Mouse (Mus musculus) stomach, embryonic 14.5 days (tissue): ENCODE measurements around the gene Phf7. TPM values are rescaled to one million over a fixed set of nuclear protein-coding genes. Genes with fewer than 3 reads are reported as not detected.
A peak's percentile ranks its signal among the peaks of the same experiment; 100 is the strongest.

Source experiments
- ATAC-seq: fragments of 200-750 bp; cut with Nextera tagmentation; 2 replicates; pipeline ENCODE4 v1.8.0; 2017; ENCODE audit warnings: low read depth, moderate TSS enrichment; ENCODE audit not compliant: insufficient number of reproducible peaks, insufficient read depth, low FRiP score
- H3K27ac ChIP-seq: fragments of 300-500 bp; sonication (generic); 2 replicates; pipeline ENCODE4 v1.5.1; 2014; ENCODE audit warnings: mild to moderate bottlenecking, low read length, moderate library complexity, mixed read lengths
- H3K27me3 ChIP-seq: fragments of 300-500 bp; sonication (generic); 2 replicates; pipeline ENCODE4 v1.6.1; 2014; ENCODE audit warnings: low read length, control low read depth, mixed read lengths; ENCODE audit not compliant: control insufficient read depth, insufficient read depth
- H3K36me3 ChIP-seq: fragments of 300-500 bp; sonication (generic); 2 replicates; pipeline ENCODE4 v1.6.1; 2014; ENCODE audit warnings: mild to moderate bottlenecking, control low read depth, low read length, moderate library complexity, mixed read lengths; ENCODE audit not compliant: control insufficient read depth, insufficient read depth
- H3K4me1 ChIP-seq: fragments of 300-500 bp; sonication (generic); 2 replicates; pipeline ENCODE4 v1.6.1; 2014; ENCODE audit warnings: low read length, control low read depth, mixed read lengths; ENCODE audit not compliant: control insufficient read depth, insufficient read depth
- H3K4me2 ChIP-seq: fragments of 300-500 bp; sonication (generic); replicated peaks from 2 replicates; pipeline ENCODE4 v1.6.1; 2014; ENCODE audit warnings: low read depth, low read length, control low read depth
- H3K4me3 ChIP-seq: fragments of 300-500 bp; sonication (generic); 2 replicates; pipeline ENCODE4 v1.5.1; 2014; ENCODE audit warnings: low read depth, low read length, control low read depth
- H3K9ac ChIP-seq: fragments of 300-500 bp; sonication (generic); replicated peaks from 2 replicates; pipeline ENCODE4 v1.6.1; 2014; ENCODE audit warnings: low read depth, mild to moderate bottlenecking, control low read depth, low read length, moderate library complexity, mixed read lengths
- H3K9me3 ChIP-seq: fragments of 300-500 bp; sonication (generic); 2 replicates; pipeline ENCODE4 v1.6.1; 2016; ENCODE audit warnings: low read depth, low read length, control low read depth; ENCODE audit not compliant: control insufficient read depth
- WGBS: fragments of 180-500 bp; shearing (Covaris S2); extraction: QIAGEN DNeasy Blood & Tissue Kit; methylation state at CpG from one replicate; pipeline ENCODE4 v1.1.7; 2014; 5-methylcytosine and 5-hydroxymethylcytosine counted together
- polyA plus RNA-seq: library from polyadenylated mRNA; unstranded; fragments of >200 nt; fragmentation: Nextera tagmentation; extraction: Ambion mirVana; gene quantifications from 2 replicates; pipeline ENCODE4 v1.2.1, GENCODE M21; 2014

The Phf7 gene
- polyA plus RNA-seq, 1 experiment from 2014 or later: 11.3 TPM

- H3K36me3 ChIP-seq: peaks cover 78% of the 10 kb centered on the region
- ATAC-seq: no peak
- H3K4me2 ChIP-seq: no peak overlapping the region
- WGBS: 74% methylated on average over 16 of the region's 16 CpGs
- H3K9me3 ChIP-seq: no peaks in the 10 kb centered on the region
- peaks cover 4% of the 10 kb centered on the region; the same call in 1 of the 2 replicates for H3K4me1 ChIP-seq
- H3K4me3 ChIP-seq: no peak overlapping the region
- H3K27me3 ChIP-seq: no peaks in the 10 kb centered on the region
- H3K9ac ChIP-seq: no peak overlapping the region
- no peak overlapping the region for H3K27ac ChIP-seq
These were observed 53.3 kb downstream of the Phf7 start for GRCm38 (mm10) chr14:31197547-31198516.

DNA sequence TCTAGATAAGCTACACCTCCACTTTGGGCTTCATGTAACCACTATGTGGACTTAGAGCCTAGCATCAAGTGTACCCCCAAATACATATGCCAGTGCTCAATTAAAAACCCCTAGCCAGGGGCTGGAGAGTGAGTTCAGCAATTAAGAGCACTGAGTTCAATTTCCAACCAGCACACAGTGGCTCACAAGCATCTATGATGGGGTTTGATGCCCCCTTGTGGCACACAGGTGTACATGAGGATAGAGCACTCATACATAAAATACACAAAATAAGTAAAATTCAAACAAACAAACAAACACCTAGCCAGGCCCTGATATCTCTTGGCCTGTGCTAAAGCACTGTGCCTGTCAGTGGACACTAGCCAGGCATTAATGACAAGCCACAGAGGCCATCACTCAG is 55.1 kb downstream of the Phf7 start:
- no peak for ATAC-seq
- Histone ChIP-seq H3K4me1 (peaks cover 4% of the 10 kb centered on the region; the same call in 1 of the 2 replicates), H3K27me3 (no peaks in the 10 kb centered on the region)

GRCm38 (mm10) chr14:31195521-31195920 is 55.6 kb downstream of the Phf7 start:
- 92% methylated on average over 4 of the region's 4 CpGs for WGBS
- H3K36me3 ChIP-seq: peaks cover 78% of the 10 kb centered on the region
- H3K9me3 ChIP-seq: no peaks in the 10 kb centered on the region
- H3K27ac ChIP-seq: 0 out of 2 replicates have a peak overlapping the region, but pooled peaks have one; percentile 15
- no peak overlapping the region for H3K4me2 ChIP-seq
- H3K4me3 ChIP-seq: no peak overlapping the region
- ATAC-seq: no peak
- H3K4me1 ChIP-seq: peaks cover 4% of the 10 kb centered on the region; the same call in 1 of the 2 replicates
- H3K27me3 ChIP-seq: no peaks in the 10 kb centered on the region
- no peak overlapping the region for H3K9ac ChIP-seq

More for the DNA sequence above, 55.1 kb downstream of the Phf7 start:
- H3K9ac ChIP-seq: no peak overlapping the region
- H3K27ac ChIP-seq: no peak overlapping the region
- peaks cover 77% of the 10 kb centered on the region for H3K36me3 ChIP-seq
- no peak overlapping the region for H3K4me2 ChIP-seq
- no peaks in the 10 kb centered on the region for H3K9me3 ChIP-seq
- no peak overlapping the region for H3K4me3 ChIP-seq

GRCm38 (mm10) chr14:31194891-31195513 is 56.1 kb downstream of the Phf7 start:
- Histone ChIP-seq H3K27me3 (no peaks in the 10 kb centered on the region), H3K4me1 (peaks cover 4% of the 10 kb centered on the region; the same call in 1 of the 2 replicates), H3K9me3 (no peaks in the 10 kb centered on the region), H3K27ac (0 out of 2 replicates have a peak overlapping the region, but pooled peaks have one; percentile 15), H3K4me2 (no peak overlapping the region), H3K4me3 (no peak overlapping the region), H3K36me3 (peaks cover 80% of the 10 kb centered on the region), H3K9ac (no peak overlapping the region)
- ATAC-seq: no peak
- WGBS: 74% methylated on average over 14 of the region's 14 CpGs

DNA sequence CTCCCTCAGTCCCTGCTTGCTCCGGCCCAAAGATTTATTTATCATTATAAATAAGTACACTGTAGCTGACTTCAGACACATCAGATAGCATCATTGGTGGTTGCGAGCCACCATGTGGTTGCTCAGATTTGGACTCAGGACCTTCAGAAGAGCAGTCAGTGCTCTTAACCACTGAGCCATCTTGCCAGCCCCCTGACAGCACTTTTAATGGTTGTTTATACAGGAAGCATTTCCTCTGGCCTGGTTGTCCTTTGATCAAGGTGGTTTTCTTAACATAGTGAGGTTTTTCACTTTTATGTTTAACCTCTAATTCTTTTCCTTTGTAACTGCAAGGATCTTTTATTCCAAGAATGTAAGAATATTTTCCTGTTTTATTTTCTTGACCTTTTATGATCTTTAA is 56.7 kb downstream of the Phf7 start:
- Histone ChIP-seq H3K36me3 (peaks cover 80% of the 10 kb centered on the region), H3K4me3 (no peak overlapping the region), H3K4me1 (peaks cover 4% of the 10 kb centered on the region; the same call in 1 of the 2 replicates), H3K27ac (no peak overlapping the region), H3K9ac (no peak overlapping the region), H3K27me3 (no peaks in the 10 kb centered on the region), H3K4me2 (no peak overlapping the region), H3K9me3 (no peaks in the 10 kb centered on the region)
- 92% methylated on average over 2 of the region's 2 CpGs for WGBS
- ATAC-seq: no peak

GRCm38 (mm10) chr14:31193791-31194190 is 57.3 kb downstream of the Phf7 start:
- peaks cover 4% of the 10 kb centered on the region; the same call in 1 of the 2 replicates for H3K4me1 ChIP-seq
- 77% methylated on average over 7 of the region's 7 CpGs for WGBS
- no peak overlapping the region for H3K9ac ChIP-seq
- H3K27ac ChIP-seq: no peak overlapping the region
- H3K27me3 ChIP-seq: no peaks in the 10 kb centered on the region
- H3K4me2 ChIP-seq: no peak overlapping the region
- no peak for ATAC-seq
- H3K4me3 ChIP-seq: no peak overlapping the region
- H3K36me3 ChIP-seq: peaks cover 80% of the 10 kb centered on the region
- H3K9me3 ChIP-seq: no peaks in the 10 kb centered on the region

- no peaks in the 10 kb centered on the region for H3K27me3 ChIP-seq
- peaks cover 4% of the 10 kb centered on the region; the same call in 1 of the 2 replicates for H3K4me1 ChIP-seq
- H3K4me2 ChIP-seq: no peak overlapping the region
- no peak for ATAC-seq
- no peak overlapping the region for H3K9ac ChIP-seq
- WGBS: 75% methylated on average over 2 of the region's 2 CpGs
- H3K36me3 ChIP-seq: peaks cover 88% of the 10 kb centered on the region
- no peaks in the 10 kb centered on the region for H3K9me3 ChIP-seq
- H3K27ac ChIP-seq: no peak overlapping the region
- no peak overlapping the region for H3K4me3 ChIP-seq
These were observed 59.2 kb downstream of the Phf7 start for GRCm38 (mm10) chr14:31191936-31192335.

- Histone ChIP-seq H3K27ac (no peak overlapping the region), H3K4me1 (no peaks in the 10 kb centered on the region), H3K27me3 (no peaks in the 10 kb centered on the region), H3K36me3 (peaks cover 96% of the 10 kb centered on the region), H3K9me3 (no peaks in the 10 kb centered on the region), H3K4me2 (no peak overlapping the region), H3K9ac (no peak overlapping the region), H3K4me3 (no peak overlapping the region)
- ATAC-seq: no peak
- WGBS: 89% methylated on average over 3 of the region's 3 CpGs
These were observed 61.8 kb downstream of the Phf7 start for GRCm38 (mm10) chr14:31189348-31189747.
